15 mouse cellular contexts compared by ENCODE assay signal in the genomic region with DNA sequence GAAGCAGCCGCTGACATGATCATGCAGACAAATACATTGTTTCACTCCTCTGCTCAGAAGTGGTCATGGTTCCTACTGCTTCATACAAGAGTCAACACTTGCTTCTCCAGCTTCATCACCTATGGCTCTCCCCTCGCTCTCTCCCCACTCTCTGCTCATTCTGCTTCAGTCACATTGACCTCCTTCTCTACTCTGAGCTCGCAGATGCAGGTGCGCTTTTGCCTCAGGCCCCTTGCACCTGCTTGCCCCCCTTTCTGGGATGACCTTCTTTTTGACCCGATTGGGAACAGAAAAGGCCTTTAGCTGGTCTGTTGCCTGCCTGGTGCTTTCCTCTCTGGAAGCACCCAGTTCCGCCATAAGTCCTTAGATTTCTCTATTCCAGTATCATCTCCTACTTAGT. TPM values are rescaled to one million over a fixed set of nuclear protein-coding genes. Genes with fewer than 3 reads are reported as not detected.
DNase-seq lines count a peak whose midpoint lies in the region.
"Had no signal": no experiment of that assay in that cellular context is flagged by ENCODE, and none has a peak within 500 bp of the region (broad histone marks: within the 10 kb centered on the region; RNA-seq: fewer than 3 reads in every experiment).

No protein-coding gene starts in this region.

- DNase-seq in cerebellum, adult 9-11 months = peak; percentile 36
- no peak for DNase-seq in cerebellum, postnatal 14 days
- peak; percentile 69 to 83 for DNase-seq in thymus, adult 18-20 months
- DNase-seq in thymus, postnatal 10 days (ENCODE audit: low spot score in 2 of 2) = peak; percentile 72 to 82
- DNase-seq in thymus, postnatal 36 days = peak; percentile 72 to 84
- no peak for DNase-seq in gastrocnemius, postnatal 25 days
- DNase-seq in gastrocnemius, adult 8-10 months (ENCODE audit: low spot score in 2 of 2) = no peak
- no peak for DNase-seq in kidney, adult 18-20 months
- DNase-seq: adrenal gland, postnatal 10 days; adrenal gland, postnatal 36 days; B cell, adult 2 months; gastrocnemius, postnatal 10 days; heart, adult 11 months; heart, postnatal 14 days; heart, postnatal 4 days had no signal

RNA-seq across cellular contexts. Expression of gene Irf6, which starts 8.4 kb away (rescaled TPM):
- total RNA-seq in gastrocnemius, postnatal 25 days (2021) = 1 to 10 TPM; 1.2 to 1.3 TPM
- total RNA-seq in gastrocnemius, adult 8-10 months (2022) = 1 to 10 TPM in 1 of 4 experiments, under 1 TPM in 3; 0.44 to 1.1 (median 0.63) TPM

RNA-seq across cellular contexts. Expression of gene Diexf, which starts 14.4 kb away (rescaled TPM):
- 10 to 100 TPM in 1 of 2 experiments, 1 to 10 TPM in 1; 6.2 to 10.0 TPM for total RNA-seq in gastrocnemius, postnatal 25 days (2021)
- 10 to 100 TPM in 1 of 4 experiments, 1 to 10 TPM in 3; 6.6 to 10.2 (median 8.1) TPM for total RNA-seq in gastrocnemius, adult 8-10 months (2022)

RNA-seq across cellular contexts. Expression of gene A130010J15Rik, which starts 23.3 kb away (rescaled TPM):
- total RNA-seq in gastrocnemius, postnatal 25 days (2021) = 1 to 10 TPM; 2.3 to 3.1 TPM
- total RNA-seq in gastrocnemius, adult 8-10 months (2022) = 1 to 10 TPM; 2.6 to 4.8 (median 3.0) TPM

RNA-seq across cellular contexts. Expression of gene Traf3ip3, which starts 57.0 kb away (rescaled TPM):
- total RNA-seq in gastrocnemius, postnatal 25 days (2021) = 1 to 10 TPM; 2.1 to 3.3 TPM
- 1 to 10 TPM in 1 of 4 experiments, under 1 TPM in 3; 0.48 to 2.0 (median 0.74) TPM for total RNA-seq in gastrocnemius, adult 8-10 months (2022)

Comparison
In these comparisons a context has a peak if more than half of its experiments do, and no peak if none do; other contexts are left out.
1. DNase-seq: peak in cerebellum, adult 9-11 months (single experiment), thymus, adult 18-20 months (2 of 2), thymus, postnatal 10 days (2 of 2) and thymus, postnatal 36 days (2 of 2); none in cerebellum, postnatal 14 days (0 of 2), gastrocnemius, postnatal 25 days (single experiment), gastrocnemius, adult 8-10 months (0 of 2) and kidney, adult 18-20 months (single experiment).